Comparison of ENCODE assay signal across 25 mouse cellular contexts in the genomic region with DNA sequence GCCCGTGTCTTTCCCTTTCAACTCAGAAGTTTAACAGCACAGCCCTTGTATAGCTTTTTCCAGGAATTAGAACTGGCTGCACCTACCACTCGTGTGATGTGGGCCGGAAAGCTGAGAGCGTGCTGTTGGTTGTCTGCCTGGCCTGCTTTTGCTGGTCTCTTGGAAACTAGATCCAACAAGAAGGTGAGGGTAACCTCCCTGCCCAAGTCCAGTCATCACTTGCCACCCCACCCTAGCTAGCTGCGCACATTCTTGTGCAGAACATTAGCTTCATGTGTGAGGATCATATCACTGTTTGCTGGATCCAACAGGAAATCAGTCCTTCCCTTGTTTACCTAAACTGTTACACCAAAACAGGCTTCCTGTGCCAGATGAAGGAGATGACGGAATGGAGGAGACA. TPM values are rescaled to one million over a fixed set of nuclear protein-coding genes. Genes with fewer than 3 reads are reported as not detected.
DNase-seq lines count a peak whose midpoint lies in the region; ATAC-seq and TF ChIP-seq lines count a peak whose summit lies in the region.
"Had no signal": no experiment of that assay in that cellular context is flagged by ENCODE, and none has a peak within 500 bp of the region (broad histone marks: within the 10 kb centered on the region; RNA-seq: fewer than 3 reads in every experiment).

No protein-coding gene starts in this region.

- H3K27me3 ChIP-seq in heart, embryonic 11.5 days (ENCODE audit: control insufficient read depth, insufficient read depth, low read length): no peaks in the 10 kb centered on the region
- H3K27me3 ChIP-seq in lung, postnatal 0 days (replicated peaks; ENCODE audit: insufficient read depth, low read length): no peaks in the 10 kb centered on the region
- H3K27me3 ChIP-seq: CH12.LX; embryonic facial prominence, embryonic 12.5 days; embryonic facial prominence, embryonic 15.5 days; forebrain, embryonic 12.5 days; forebrain, embryonic 15.5 days; hindbrain, embryonic 13.5 days; intestine, embryonic 15.5 days; Patski had no signal

- no peak overlapping the region for H3K9ac ChIP-seq in heart, embryonic 11.5 days (ENCODE audit: low read depth, low read length)
- no peak overlapping the region for H3K9ac ChIP-seq in lung, postnatal 0 days (replicated peaks; ENCODE audit: low read depth)
- H3K9ac ChIP-seq: embryonic facial prominence, embryonic 12.5 days; embryonic facial prominence, embryonic 15.5 days; forebrain, embryonic 12.5 days; forebrain, embryonic 15.5 days; hindbrain, embryonic 13.5 days; intestine, embryonic 15.5 days had no signal

- DNase-seq in heart, adult 11 months: peak; percentile 83
- peak; percentile 29 for DNase-seq in lung, postnatal 0 days (ENCODE audit: low spot score)
- DNase-seq in lung, postnatal 10 days: no peak
- peak; percentile 27 for DNase-seq in fibroblast of lung, adult 2 months (ENCODE audit: low read depth)
- DNase-seq in urinary bladder, adult 2 months (ENCODE audit: low spot score): no peak
- DNase-seq: adrenal gland, postnatal 10 days; adrenal gland, postnatal 36 days; B cell, adult 2 months; cerebellum, adult 18-20 months; cerebellum, adult 9-10 months; cerebellum, postnatal 14 days; gastrocnemius, postnatal 10 days; heart, adult 18-20 months had no signal

- H3K9me3 ChIP-seq in heart, embryonic 11.5 days (replicated peaks; ENCODE audit: control insufficient read depth, low read length): no peaks in the 10 kb centered on the region
- H3K9me3 ChIP-seq in lung, postnatal 0 days (ENCODE audit: low read length): no peaks in the 10 kb centered on the region
- H3K9me3 ChIP-seq: embryonic facial prominence, embryonic 12.5 days; embryonic facial prominence, embryonic 15.5 days; forebrain, embryonic 12.5 days; forebrain, embryonic 15.5 days; G1E; hindbrain, embryonic 10.5 days; hindbrain, embryonic 13.5 days; intestine, embryonic 15.5 days had no signal

- ATAC-seq in heart, embryonic 11.5 days (replicated peaks; ENCODE audit: insufficient number of reproducible peaks, low FRiP score, low TSS enrichment): no peak
- peak; percentile 38; the same call in 1 of the 2 replicates for ATAC-seq in lung, postnatal 0 days
- ATAC-seq: forebrain, embryonic 15.5 days; hindbrain, embryonic 16.5 days; intestine, embryonic 15.5 days; Patski had no signal

- WGBS in heart, embryonic 11.5 days (ENCODE audit: insufficient replicate concordance): 89% methylated on average over 6 of the region's 6 CpGs
- 65% methylated on average over 6 of the region's 6 CpGs for WGBS in lung, postnatal 0 days

- 0 out of 2 replicates have a peak, but pooled peaks have one; percentile 30 for TF ChIP-seq EP300 in lung, postnatal 0 days (IDR thresholded peaks at IDR 0.05)

- peaks cover 8% of the 10 kb centered on the region for H3K4me1 ChIP-seq in heart, embryonic 11.5 days (ENCODE audit: control insufficient read depth, insufficient read depth, low read length)
- H3K4me1 ChIP-seq in lung, postnatal 0 days (ENCODE audit: insufficient read depth, low read depth, low read length): no peaks in the 10 kb centered on the region
- H3K4me1 ChIP-seq: embryonic facial prominence, embryonic 12.5 days; embryonic facial prominence, embryonic 15.5 days; hindbrain, embryonic 13.5 days; intestine, embryonic 15.5 days had no signal

- H3K36me3 ChIP-seq in heart, embryonic 11.5 days (ENCODE audit: control insufficient read depth, insufficient read depth, low read length): no peaks in the 10 kb centered on the region
- no peaks in the 10 kb centered on the region; the same call in 1 of the 2 replicates for H3K36me3 ChIP-seq in lung, postnatal 0 days (ENCODE audit: insufficient read depth, low read length)

- TF ChIP-seq CTCF in lung, postnatal 0 days (IDR thresholded peaks at IDR 0.05): no peak

- H3K27ac ChIP-seq in heart, embryonic 11.5 days (ENCODE audit: low read depth, low read length): no peak overlapping the region
- no peak overlapping the region for H3K27ac ChIP-seq in lung, postnatal 0 days (ENCODE audit: low read length)
- H3K27ac ChIP-seq: embryonic facial prominence, embryonic 12.5 days; embryonic facial prominence, embryonic 15.5 days; forebrain, embryonic 12.5 days; forebrain, embryonic 15.5 days; hindbrain, embryonic 10.5 days; hindbrain, embryonic 13.5 days; intestine, embryonic 15.5 days had no signal

- no peak overlapping the region for H3K4me3 ChIP-seq in heart, embryonic 11.5 days (ENCODE audit: low read depth, low read length)
- H3K4me3 ChIP-seq in lung, postnatal 0 days (ENCODE audit: low read depth, low read length): no peak overlapping the region
- H3K4me3 ChIP-seq: embryonic facial prominence, embryonic 12.5 days; embryonic facial prominence, embryonic 15.5 days; forebrain, embryonic 12.5 days; forebrain, embryonic 15.5 days; hindbrain, embryonic 10.5 days; hindbrain, embryonic 13.5 days; intestine, embryonic 15.5 days had no signal

- H3K4me2 ChIP-seq in heart, embryonic 11.5 days: no peak overlapping the region
- H3K4me2 ChIP-seq in lung, postnatal 0 days (replicated peaks; ENCODE audit: low read depth, low read length): no peak overlapping the region
- H3K4me2 ChIP-seq: embryonic facial prominence, embryonic 12.5 days; embryonic facial prominence, embryonic 15.5 days; forebrain, embryonic 12.5 days; forebrain, embryonic 15.5 days; hindbrain, embryonic 13.5 days; intestine, embryonic 15.5 days had no signal

RNA-seq across cellular contexts. Expression of a gene that starts 19.2 kb away (rescaled TPM):
- 0.14 and 0.24 TPM in 2 replicates for polyA plus RNA-seq in heart, embryonic 11.5 days (2014; fragmentation: Nextera tagmentation; extraction: Ambion mirVana)
- 0.60 and 0.64 TPM in 2 replicates for polyA plus RNA-seq in lung, postnatal 0 days (2015; fragmentation: Nextera tagmentation; extraction: Ambion mirVana)
- polyA plus RNA-seq in urinary bladder, adult 2 months (2012; rRNA removed): 8.7 and 9.1 TPM in 2 replicates
- polyA plus RNA-seq: G1E had no signal

Comparison
In these comparisons a context has a peak if more than half of its experiments do, and no peak if none do; other contexts are left out.
1. DNase-seq: peak in heart, adult 11 months (single experiment), lung, postnatal 0 days (single experiment) and fibroblast of lung, adult 2 months (single experiment); none in lung, postnatal 10 days (single experiment) and urinary bladder, adult 2 months (single experiment).